Comparison of ENCODE assay signal across 8 mouse cellular contexts in genomic region chr5:135459486-135459885, GRCm38 (mm10).
DNase-seq lines count a peak whose midpoint lies in the region; ATAC-seq and TF ChIP-seq lines count a peak whose summit lies in the region.

No protein-coding gene starts in this region.

- 77% methylated on average over 3 of the region's 3 CpGs for WGBS in heart, embryonic 10.5 days
- 62% methylated on average over 3 of the region's 3 CpGs for WGBS in small intestine, adult 2 months

- peak; percentile 17 to 47 for DNase-seq in heart, postnatal 36 days
- no peak for DNase-seq in heart, embryonic 10.5 days (ENCODE audit: low spot score)
- DNase-seq in urinary bladder, postnatal 14 days (ENCODE audit: low spot score), result peak; percentile 23
- DNase-seq in urinary bladder, postnatal 36 days (ENCODE audit: low spot score in 2 of 2), result no peak
- no peak for DNase-seq in MN1 (ENCODE audit: low spot score)
- DNase-seq in urinary bladder, postnatal 25 days (ENCODE audit: low spot score), result no peak

- peak; percentile 7; the same call in 1 of the 2 replicates for TF ChIP-seq CTCF in small intestine, adult 2 months (IDR thresholded peaks at IDR 0.05; ENCODE audit: extremely low read depth, insufficient read length, insufficient replicate concordance, low read depth, low read length)

- no peak overlapping the region for H3K27ac ChIP-seq in heart, embryonic 10.5 days
- H3K27ac ChIP-seq in small intestine, adult 2 months (ENCODE audit: insufficient read depth, low read depth, low read length), result no peak overlapping the region

- intact Hi-C loops in heart, postnatal 36 days (cut with DNase I), result loop anchor here (5.0 kb wide), 1 partner anchor 33 kb away; no protein-coding TSS in a partner anchor

- ATAC-seq in erythroblast, adult 5-6 weeks (replicated peaks; ENCODE audit: low FRiP score, poor library complexity, severe bottlenecking), result 0 out of 2 replicates have a peak, but pooled peaks have one; percentile 43

- TF ChIP-seq POLR2A in small intestine, adult 2 months (IDR thresholded peaks at IDR 0.05; ENCODE audit: low read depth, low read length), result no peak

- no peak overlapping the region for H3K4me3 ChIP-seq in heart, embryonic 10.5 days
- no peak overlapping the region for H3K4me3 ChIP-seq in small intestine, adult 2 months (ENCODE audit: low read depth, low read length)

- 0 out of 2 replicates have a peak, but pooled peaks cover 5% of the 10 kb centered on the region for H3K9me3 ChIP-seq in heart, embryonic 10.5 days

- peaks cover 12% of the 10 kb centered on the region; the same call in 1 of the 2 replicates for H3K4me1 ChIP-seq in heart, embryonic 10.5 days
- no peaks in the 10 kb centered on the region; the same call in 1 of the 2 replicates for H3K4me1 ChIP-seq in small intestine, adult 2 months (ENCODE audit: control insufficient read depth, insufficient read depth, insufficient read length, low read length)

- H3K27me3 ChIP-seq in heart, embryonic 10.5 days (ENCODE audit: insufficient read depth, poor library complexity, severe bottlenecking), result no peaks in the 10 kb centered on the region
- no peaks in the 10 kb centered on the region for H3K27me3 ChIP-seq in small intestine, adult 2 months (ENCODE audit: control insufficient read depth, insufficient read depth, low read length)

- H3K36me3 ChIP-seq in heart, embryonic 10.5 days, result peaks cover 79% of the 10 kb centered on the region
- no peaks in the 10 kb centered on the region for H3K36me3 ChIP-seq in small intestine, adult 2 months (ENCODE audit: control insufficient read depth, insufficient read depth, low read length)

Comparison
In these comparisons a context has a peak if more than half of its experiments do, and no peak if none do; other contexts are left out.
1. DNase-seq: peak in heart, postnatal 36 days (2 of 2) and urinary bladder, postnatal 14 days (single experiment); none in heart, embryonic 10.5 days (single experiment), urinary bladder, postnatal 36 days (0 of 2), MN1 (single experiment) and urinary bladder, postnatal 25 days (single experiment).